13 mouse cellular contexts compared by ENCODE assay signal in genomic region chr4:43476604-43477003, GRCm38 (mm10). TPM values are rescaled to one million over a fixed set of nuclear protein-coding genes. Genes with fewer than 3 reads are reported as not detected.
A peak's percentile ranks its signal among the peaks of the same experiment; 100 is the strongest.
DNase-seq lines count a peak whose midpoint lies in the region; ATAC-seq and TF ChIP-seq lines count a peak whose summit lies in the region.
"Had no signal": no experiment of that assay in that cellular context is flagged by ENCODE, and none has a peak within 500 bp of the region (broad histone marks: within the 10 kb centered on the region; RNA-seq: fewer than 3 reads in every experiment).

No protein-coding gene starts in this region.

- no peaks in the 10 kb centered on the region for H3K36me3 ChIP-seq in hindbrain, postnatal 0 days (ENCODE audit: insufficient read depth, low read length)
- no peaks in the 10 kb centered on the region for H3K36me3 ChIP-seq in hindbrain, embryonic 14.5 days (replicated peaks; ENCODE audit: control insufficient read depth, insufficient read depth)
- H3K36me3 ChIP-seq: limb, embryonic 13.5 days; midbrain, embryonic 13.5 days had no signal

- 0 out of 2 replicates have a peak, but pooled peaks cover 3% of the 10 kb centered on the region for H3K4me1 ChIP-seq in hindbrain, postnatal 0 days (ENCODE audit: insufficient read depth, low read length)
- 0 out of 2 replicates have a peak, but pooled peaks cover 6% of the 10 kb centered on the region for H3K4me1 ChIP-seq in hindbrain, embryonic 14.5 days (replicated peaks; ENCODE audit: control insufficient read depth, insufficient read depth, low read length)
- no peaks in the 10 kb centered on the region; the same call in 1 of the 2 replicates for H3K4me1 ChIP-seq in bone marrow, adult 2 months (ENCODE audit: control insufficient read depth, insufficient read depth, low read length)

- no peak overlapping the region for H3K27ac ChIP-seq in hindbrain, postnatal 0 days
- H3K27ac ChIP-seq in hindbrain, embryonic 14.5 days, result no peak overlapping the region
- H3K27ac ChIP-seq in bone marrow, adult 2 months (ENCODE audit: control insufficient read depth, insufficient read depth, low read depth, low read length, poor library complexity), result peak overlapping the region; percentile 9; the same call in 1 of the 2 replicates
- H3K27ac ChIP-seq: limb, embryonic 13.5 days; midbrain, embryonic 13.5 days had no signal

- no peak for DNase-seq in hindbrain, postnatal 0 days (ENCODE audit: low spot score)
- DNase-seq in hindbrain, embryonic 14.5 days (ENCODE audit: low spot score), result no peak
- DNase-seq in lung, postnatal 36 days, result peak; percentile 45
- DNase-seq in lung, postnatal 4 days, result no peak
- DNase-seq in thymus, postnatal 25 days, result peak; percentile 40
- no peak for DNase-seq in embryo, embryonic 11 days
- DNase-seq in cerebellum, adult 9-10 months, result no peak
- DNase-seq: adrenal gland, postnatal 25 days; cerebellum, adult 9-11 months; heart, postnatal 14 days had no signal

- no peak for ATAC-seq in hindbrain, postnatal 0 days
- ATAC-seq in hindbrain, embryonic 14.5 days (ENCODE audit: low FRiP score), result no peak
- ATAC-seq: midbrain, embryonic 13.5 days had no signal

- TF ChIP-seq CTCF in hindbrain, postnatal 0 days (IDR thresholded peaks at IDR 0.05; ENCODE audit: low read depth), result peak; percentile 14; the same call in 1 of the 2 replicates
- peak; percentile 44 for TF ChIP-seq CTCF in bone marrow, adult 2 months (IDR thresholded peaks at IDR 0.05; ENCODE audit: control insufficient read depth, insufficient read depth, low read length)

- H3K27me3 ChIP-seq in hindbrain, postnatal 0 days (ENCODE audit: insufficient read depth, low read length), result no peaks in the 10 kb centered on the region
- H3K27me3 ChIP-seq in hindbrain, embryonic 14.5 days (ENCODE audit: control insufficient read depth, insufficient read depth, low read length), result no peaks in the 10 kb centered on the region
- H3K27me3 ChIP-seq: limb, embryonic 13.5 days; midbrain, embryonic 13.5 days had no signal

- no peak for TF ChIP-seq POLR2A in bone marrow, adult 2 months (IDR thresholded peaks at IDR 0.05; ENCODE audit: borderline replicate concordance, control insufficient read depth, low read depth, low read length)

- H3K4me3 ChIP-seq in hindbrain, postnatal 0 days (ENCODE audit: low read length), result no peak overlapping the region
- H3K4me3 ChIP-seq in hindbrain, embryonic 14.5 days (replicated peaks; ENCODE audit: low read length), result no peak overlapping the region
- no peak overlapping the region for H3K4me3 ChIP-seq in bone marrow, adult 2 months (replicated peaks; ENCODE audit: control insufficient read depth, low read depth, low read length)
- H3K4me3 ChIP-seq: limb, embryonic 13.5 days; midbrain, embryonic 13.5 days had no signal

- 79% methylated on average over 6 of the region's 6 CpGs for WGBS in hindbrain, postnatal 0 days
- WGBS in hindbrain, embryonic 14.5 days, result 91% methylated on average over 6 of the region's 6 CpGs
- WGBS in bone marrow, adult 2 months, result 55% methylated on average over 6 of the region's 6 CpGs

- no peak overlapping the region for H3K9ac ChIP-seq in hindbrain, postnatal 0 days (replicated peaks; ENCODE audit: low read length)
- no peak overlapping the region for H3K9ac ChIP-seq in hindbrain, embryonic 14.5 days
- H3K9ac ChIP-seq: limb, embryonic 13.5 days; midbrain, embryonic 13.5 days had no signal

- no peaks in the 10 kb centered on the region for H3K9me3 ChIP-seq in hindbrain, postnatal 0 days (ENCODE audit: low read length)
- no peaks in the 10 kb centered on the region for H3K9me3 ChIP-seq in hindbrain, embryonic 14.5 days (ENCODE audit: control insufficient read depth, low read length)
- H3K9me3 ChIP-seq: limb, embryonic 13.5 days; midbrain, embryonic 13.5 days had no signal

- no peak overlapping the region for H3K4me2 ChIP-seq in hindbrain, postnatal 0 days (ENCODE audit: low read depth, low read length)
- H3K4me2 ChIP-seq in hindbrain, embryonic 14.5 days (replicated peaks), result no peak overlapping the region
- H3K4me2 ChIP-seq: limb, embryonic 13.5 days; midbrain, embryonic 13.5 days had no signal

RNA-seq across cellular contexts. Expression of gene Sit1, which starts 6.9 kb away (rescaled TPM):
- total RNA-seq in hindbrain, postnatal 0 days (2014; rRNA removed), result 0.90 TPM in 1 of 2 replicates, not detected in the other
- not detected in 2 replicates for polyA plus RNA-seq in hindbrain, postnatal 0 days (2015; fragmentation: Nextera tagmentation; extraction: Ambion mirVana)
- polyA plus RNA-seq in hindbrain, embryonic 14.5 days (2014; fragmentation: Nextera tagmentation; extraction: Ambion mirVana), result not detected in 2 replicates
- polyA plus RNA-seq in bone marrow, adult 2 months (2011; ENCODE audit: insufficient read depth, insufficient read length, low replicate concordance, missing spikeins), result 1.1 TPM in 1 of 2 replicates, not detected in the other
- polyA plus RNA-seq: limb, embryonic 13.5 days; midbrain, embryonic 13.5 days had no signal

RNA-seq across cellular contexts. Expression of gene Ccdc107, which starts 16.1 kb away (rescaled TPM):
- 36.6 and 89.9 TPM in 2 replicates for total RNA-seq in hindbrain, postnatal 0 days (2014; rRNA removed)
- polyA plus RNA-seq in hindbrain, postnatal 0 days (2015; fragmentation: Nextera tagmentation; extraction: Ambion mirVana), result 104 and 108 TPM in 2 replicates
- polyA plus RNA-seq in hindbrain, embryonic 14.5 days (2014; fragmentation: Nextera tagmentation; extraction: Ambion mirVana), result 80.3 and 92.0 TPM in 2 replicates
- 37.7 and 76.5 TPM in 2 replicates for polyA plus RNA-seq in bone marrow, adult 2 months (2011; ENCODE audit: insufficient read depth, insufficient read length, low replicate concordance, missing spikeins)

RNA-seq across cellular contexts. Expression of gene Cd72, which starts 22.2 kb away (rescaled TPM):
- not detected in 2 replicates for total RNA-seq in hindbrain, postnatal 0 days (2014; rRNA removed)
- 4.4 and 4.7 TPM in 2 replicates for polyA plus RNA-seq in hindbrain, postnatal 0 days (2015; fragmentation: Nextera tagmentation; extraction: Ambion mirVana)
- polyA plus RNA-seq in hindbrain, embryonic 14.5 days (2014; fragmentation: Nextera tagmentation; extraction: Ambion mirVana), result 6.4 and 7.5 TPM in 2 replicates
- 186 and 275 TPM in 2 replicates for polyA plus RNA-seq in bone marrow, adult 2 months (2011; ENCODE audit: insufficient read depth, insufficient read length, low replicate concordance, missing spikeins)

RNA-seq across cellular contexts. Expression of gene Arhgef39, which starts 22.9 kb away (rescaled TPM):
- 6.9 and 20.6 TPM in 2 replicates for total RNA-seq in hindbrain, postnatal 0 days (2014; rRNA removed)
- 4.5 and 8.0 TPM in 2 replicates for polyA plus RNA-seq in hindbrain, postnatal 0 days (2015; fragmentation: Nextera tagmentation; extraction: Ambion mirVana)
- polyA plus RNA-seq in hindbrain, embryonic 14.5 days (2014; fragmentation: Nextera tagmentation; extraction: Ambion mirVana), result 4.7 and 6.1 TPM in 2 replicates
- 88.6 and 105 TPM in 2 replicates for polyA plus RNA-seq in bone marrow, adult 2 months (2011; ENCODE audit: insufficient read depth, insufficient read length, low replicate concordance, missing spikeins)

RNA-seq across cellular contexts. Expression of gene Car9, which starts 30.2 kb away (rescaled TPM):
- 0.26 TPM in 1 of 2 replicates, not detected in the other for total RNA-seq in hindbrain, postnatal 0 days (2014; rRNA removed)
- 0.50 and 1.1 TPM in 2 replicates for polyA plus RNA-seq in hindbrain, postnatal 0 days (2015; fragmentation: Nextera tagmentation; extraction: Ambion mirVana)
- 0.16 and 0.26 TPM in 2 replicates for polyA plus RNA-seq in hindbrain, embryonic 14.5 days (2014; fragmentation: Nextera tagmentation; extraction: Ambion mirVana)
- 1.5 TPM in 1 of 2 replicates, not detected in the other for polyA plus RNA-seq in bone marrow, adult 2 months (2011; ENCODE audit: insufficient read depth, insufficient read length, low replicate concordance, missing spikeins)

Comparison
In these comparisons a context has a peak if more than half of its experiments do, and no peak if none do; other contexts are left out.
1. DNase-seq: peak in lung, postnatal 36 days (single experiment) and thymus, postnatal 25 days (single experiment); none in hindbrain, postnatal 0 days (single experiment), hindbrain, embryonic 14.5 days (single experiment), lung, postnatal 4 days (0 of 2), embryo, embryonic 11 days (single experiment) and cerebellum, adult 9-10 months (single experiment).
2. RNA of gene Cd72, which starts 22.2 kb away (polyA plus RNA-seq): 186 to 275 TPM in bone marrow, adult 2 months; 6.4 to 7.5 TPM in hindbrain, embryonic 14.5 days and 4.4 to 4.7 TPM in hindbrain, postnatal 0 days; every median in the first group is over 10 times any median in the second.